Mouse (Mus musculus): ENCODE results near the gene Dpagt1.
A peak's percentile ranks its signal among the peaks of the same experiment; 100 is the strongest.
"Not testable (repeated sequence)": the region's sequence is repeated elsewhere in the genome, so short reads cannot be mapped to it uniquely, and the experiment has no call there.

The Dpagt1 gene

GRCm38 (mm10) chr9:44319105-44319886 lies 6.5 kb upstream of the Dpagt1 start:
- DNase-seq = peak; percentile 75

- peak; percentile 90 for DNase-seq
Measured at GRCm38 (mm10) chr9:44319887-44320798, 5.7 kb upstream of the Dpagt1 start, which contains the start of gene C2cd2l. C2cd2l (minus strand) TSS chr9:44320285.

GRCm38 (mm10) chr9:44320799-44321133 lies 5.1 kb upstream of the Dpagt1 start:
- no peak for DNase-seq

DNA sequence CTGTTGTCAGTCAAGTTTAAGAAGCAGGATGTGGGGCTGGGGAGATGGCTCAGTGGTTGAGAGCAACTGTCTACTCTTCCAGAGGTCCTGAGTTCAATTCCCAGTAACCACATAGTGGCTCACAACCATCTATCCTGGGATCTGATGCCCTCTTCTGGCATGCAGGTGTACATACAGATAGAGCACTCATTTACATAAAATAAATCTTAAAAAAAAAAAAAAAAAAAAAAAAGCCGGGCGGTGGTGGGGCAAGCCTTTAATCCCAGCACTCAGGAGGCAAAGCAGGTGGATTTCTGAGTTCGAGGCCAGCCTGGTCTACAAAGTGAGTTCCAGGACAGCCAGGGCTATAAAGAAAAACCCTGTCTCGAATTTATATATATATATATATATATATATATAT lies 2.2 kb upstream of the Dpagt1 start:
- not testable (repeated sequence) for DNase-seq

- DNase-seq = no peak
Measured at GRCm38 (mm10) chr9:44324147-44324546, 1.7 kb upstream of the Dpagt1 start.

GRCm38 (mm10) chr9:44325032-44325767 lies 619 bp upstream of the Dpagt1 start:
- DNase-seq = not testable (repeated sequence)

- DNase-seq = peak; percentile 74
Measured at GRCm38 (mm10) chr9:44326371-44327063, 698 bp downstream of the Dpagt1 start.

DNA sequence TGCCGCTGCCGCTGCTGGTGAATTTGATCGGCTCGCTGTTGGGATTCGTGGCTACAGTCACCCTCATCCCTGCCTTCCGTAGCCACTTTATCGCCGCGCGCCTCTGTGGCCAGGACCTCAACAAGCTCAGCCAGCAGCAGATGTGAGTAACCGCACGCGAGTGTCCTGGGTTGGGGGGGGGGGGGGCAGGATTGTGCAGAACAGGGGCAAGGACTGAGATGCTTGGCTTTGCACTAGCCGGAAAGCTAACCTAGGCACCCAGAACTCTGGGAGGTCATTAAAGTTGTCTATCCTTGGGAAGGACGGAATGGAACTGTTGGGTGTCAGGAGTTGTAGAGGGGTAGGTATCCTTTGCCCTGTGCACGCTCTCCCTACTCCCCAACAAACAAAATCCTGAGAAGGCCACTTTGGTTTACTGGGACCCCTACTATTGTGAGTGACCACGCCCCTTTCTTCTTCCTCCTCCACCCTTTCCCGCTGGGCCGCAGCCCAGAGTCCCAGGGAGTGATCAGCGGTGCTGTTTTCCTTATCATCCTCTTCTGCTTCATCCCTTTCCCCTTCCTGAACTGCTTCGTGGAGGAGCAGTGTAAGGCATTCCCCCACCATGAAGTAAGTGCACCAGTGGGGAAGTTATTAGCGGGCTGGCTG lies 1.4 kb downstream of the Dpagt1 start:
- no peak for DNase-seq

DNA sequence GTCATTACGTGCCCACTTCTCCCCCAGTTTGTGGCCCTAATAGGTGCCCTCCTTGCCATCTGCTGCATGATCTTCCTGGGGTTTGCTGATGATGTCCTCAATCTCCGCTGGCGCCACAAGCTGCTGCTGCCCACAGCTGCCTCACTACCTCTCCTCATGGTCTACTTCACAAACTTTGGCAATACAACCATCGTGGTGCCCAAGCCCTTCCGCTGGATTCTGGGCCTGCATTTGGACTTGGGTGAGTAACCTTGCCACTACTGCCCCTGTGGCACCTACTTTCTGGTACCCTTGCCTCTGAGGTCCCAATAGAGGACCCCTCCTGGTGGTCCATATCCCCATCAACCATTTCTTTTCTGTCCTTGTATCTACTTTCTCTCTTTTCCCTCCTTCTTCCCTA lies 2.1 kb downstream of the Dpagt1 start:
- DNase-seq = no peak

DNA sequence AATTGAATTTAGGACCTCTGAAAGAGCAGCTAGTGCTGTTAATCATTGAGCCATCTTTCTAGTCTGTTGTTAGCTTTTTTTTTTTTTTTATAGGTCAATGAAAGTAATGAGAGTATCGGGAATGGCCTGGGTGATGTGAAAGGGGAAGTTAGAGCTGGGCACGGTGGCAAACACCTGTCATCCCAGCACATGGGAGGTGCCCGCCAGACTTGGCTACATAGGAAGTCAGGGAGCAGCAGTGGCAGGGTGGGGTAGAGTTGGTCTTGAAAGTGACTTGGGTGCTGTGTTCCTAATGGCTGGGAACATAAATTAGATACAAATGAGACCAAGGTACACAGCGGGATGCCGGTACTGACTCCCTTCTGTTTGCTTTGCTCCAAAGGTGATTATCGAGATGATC lies 4.9 kb downstream of the Dpagt1 start:
- DNase-seq = no peak

GRCm38 (mm10) chr9:44332918-44333638 lies 7.3 kb downstream of the Dpagt1 start:
- DNase-seq = no peak

- DNase-seq = peak; percentile 97
Measured at GRCm38 (mm10) chr9:44334396-44335330, 8.8 kb downstream of the Dpagt1 start, which contains the start of gene H2afx. H2afx (plus strand) TSS chr9:44334694.

DNA sequence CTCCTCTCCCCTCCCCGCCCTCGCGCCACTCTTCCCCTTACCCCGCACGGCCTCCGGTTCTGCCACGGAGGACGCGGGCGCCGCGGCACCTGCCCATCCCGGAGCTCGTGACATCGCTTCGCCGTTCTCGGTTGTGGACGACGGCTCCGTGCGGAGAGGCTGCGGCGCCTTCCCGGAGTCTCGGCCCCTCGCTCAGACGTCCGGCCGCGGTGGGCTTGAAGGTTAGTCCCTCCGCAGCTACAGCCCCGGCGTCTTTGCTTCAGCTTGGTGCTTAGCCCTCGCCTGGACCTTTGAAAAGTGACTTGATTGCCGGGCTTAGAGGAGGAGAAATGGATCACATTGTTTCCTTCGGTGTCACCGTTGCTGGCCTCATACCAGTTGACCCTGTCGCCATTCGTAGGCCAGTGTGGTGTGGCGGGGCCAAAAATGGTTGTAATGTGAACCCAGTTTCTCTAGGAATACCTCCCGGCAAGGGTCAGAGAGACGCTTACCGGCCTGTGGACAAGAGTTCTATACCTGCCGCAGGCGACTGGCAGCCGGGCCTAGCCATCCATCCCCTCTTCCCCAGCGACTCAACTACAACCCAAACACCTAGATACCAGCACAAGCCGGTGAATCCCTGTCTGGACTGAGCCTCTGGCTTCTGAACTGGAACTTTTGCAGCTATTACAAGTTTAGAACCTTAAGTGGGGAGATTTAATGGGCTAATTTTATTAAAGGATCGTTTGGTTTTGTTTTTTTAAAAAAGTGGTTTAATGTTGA lies 9.7 kb downstream of the Dpagt1 start:
- peak; percentile 49 for DNase-seq

DNA sequence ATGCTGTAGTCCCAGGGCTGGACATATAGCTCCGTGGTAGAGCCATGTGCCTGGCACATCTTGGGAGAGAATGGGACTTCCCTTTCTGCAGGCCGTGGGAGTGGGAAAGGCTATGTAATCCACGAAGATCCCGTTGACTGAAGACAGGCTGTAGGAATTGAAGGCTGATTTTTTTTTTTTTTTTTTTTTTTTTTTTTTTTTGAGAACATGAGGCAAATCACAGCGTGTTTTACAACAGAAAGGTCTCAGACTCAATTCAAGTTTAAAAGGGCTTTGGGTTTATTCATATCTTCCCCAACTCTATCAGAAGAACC lies 10.2 kb downstream of the Dpagt1 start:
- DNase-seq = no peak

DNA sequence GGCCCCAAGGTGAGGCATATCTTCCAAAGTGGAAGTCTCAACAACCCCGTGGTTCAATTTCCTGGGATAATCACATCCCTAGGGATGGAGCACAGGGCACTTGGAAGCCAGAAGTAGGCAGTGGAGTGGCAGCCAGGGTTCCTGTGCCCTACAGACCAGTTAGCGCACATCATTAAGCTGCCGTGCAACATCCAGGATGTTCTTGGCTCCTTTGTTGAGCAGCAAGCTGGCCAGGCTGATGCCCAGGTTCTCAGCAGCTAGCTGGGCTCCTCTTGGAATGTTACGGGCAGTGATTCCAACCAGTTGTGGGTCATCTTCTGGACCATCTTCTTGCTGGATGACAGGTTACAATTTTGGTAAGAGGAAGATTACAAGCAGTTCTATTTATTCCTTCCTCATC lies 10.7 kb downstream of the Dpagt1 start:
- DNase-seq = not testable (repeated sequence)

DNA sequence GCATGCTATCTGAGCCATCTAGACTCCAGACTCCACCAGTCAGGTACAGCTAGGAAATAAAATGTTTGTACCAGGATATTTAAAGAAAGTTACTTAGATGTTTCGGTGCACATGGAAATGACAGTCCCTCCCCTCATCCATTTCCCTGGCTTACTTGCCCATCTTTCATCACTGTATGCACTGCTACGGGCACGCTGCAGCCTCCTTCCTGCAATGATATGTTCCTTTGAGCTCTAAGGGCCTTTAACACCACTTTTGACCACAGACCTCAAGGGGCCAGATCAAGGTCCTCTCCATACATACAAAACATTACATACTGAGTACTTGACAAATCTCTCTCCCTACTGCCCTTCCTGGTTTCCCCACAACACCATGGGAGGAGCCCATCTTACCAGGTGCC lies 11.1 kb downstream of the Dpagt1 start:
- no peak for DNase-seq

DNA sequence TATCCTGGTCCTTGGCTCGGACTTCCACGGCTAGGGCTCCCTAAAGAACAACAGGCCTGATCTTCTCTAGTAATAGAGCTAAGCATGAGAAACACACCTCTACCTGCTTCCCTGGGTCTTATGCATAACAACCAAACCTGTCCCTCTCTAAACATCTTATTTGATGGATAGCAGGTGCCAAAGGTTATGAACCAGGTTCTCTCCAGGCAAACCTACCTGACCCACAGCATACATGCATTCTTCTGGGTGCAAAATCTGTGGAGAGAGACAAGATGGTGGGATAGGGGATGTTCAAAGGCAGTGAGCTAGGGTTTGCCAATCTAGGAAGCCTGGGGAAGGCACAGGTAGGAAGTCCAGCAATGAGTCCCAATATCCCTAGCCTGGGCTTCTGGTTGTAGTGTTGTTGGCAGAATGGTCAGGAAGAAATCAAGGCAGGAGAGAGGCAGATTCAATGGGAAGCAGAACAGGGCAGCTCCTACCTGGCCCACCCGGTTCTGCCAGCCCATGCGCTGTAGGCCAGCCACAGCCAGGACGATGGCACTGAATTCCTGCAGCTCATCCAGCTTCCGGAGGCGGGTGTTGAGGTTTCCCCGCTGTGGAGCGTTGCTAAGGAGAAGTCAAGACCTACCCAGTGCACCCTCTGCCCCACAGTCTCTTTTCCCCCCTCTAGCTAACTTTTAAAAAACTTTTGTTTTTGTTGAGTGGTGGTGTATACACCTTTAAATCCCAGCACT lies 11.8 kb downstream of the Dpagt1 start:
- DNase-seq = no peak

DNA sequence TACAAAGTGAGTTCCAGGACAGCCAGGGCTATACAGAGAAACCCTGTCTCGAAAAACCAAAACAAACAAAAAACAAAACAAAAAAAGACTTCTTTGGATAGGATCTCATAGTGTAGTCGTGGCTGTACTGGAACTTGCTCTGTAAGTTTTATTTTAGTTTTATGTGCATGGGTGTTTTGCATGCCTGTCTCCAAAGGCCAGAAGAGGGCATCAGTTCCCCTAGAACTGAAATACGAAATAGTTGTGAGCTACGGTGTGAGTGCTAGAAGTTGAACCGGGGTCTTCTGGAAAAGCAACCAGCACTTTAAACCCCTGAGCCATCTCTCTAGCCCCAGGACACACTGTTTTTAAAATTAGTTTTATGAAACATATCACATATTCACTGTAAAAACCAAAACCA lies 12.8 kb downstream of the Dpagt1 start:
- DNase-seq = no peak

- no peak for DNase-seq
Measured at GRCm38 (mm10) chr9:44341487-44341886, 15.7 kb downstream of the Dpagt1 start.
